Mouse (Mus musculus) small intestine, adult 2 months (tissue): Measurements from ENCODE around the gene Irak1bp1.

Experiments
- CTCF ChIP-seq: fragments of 200-500 bp; IDR thresholded peaks from 2 replicates; pipeline ENCODE4 v1.5.1; 2012; ENCODE audit warnings: low read depth, mild to moderate bottlenecking, control low read depth, inconsistent platforms, low read length, moderate library complexity, mixed read lengths; ENCODE audit not compliant: insufficient replicate concordance, insufficient read length; ENCODE audit errors: extremely low read depth
- POLR2A ChIP-seq: fragments of 200-500 bp; IDR thresholded peaks from 2 replicates; pipeline ENCODE4 v1.6.1; 2012; ENCODE audit warnings: low read depth, mild to moderate bottlenecking, control low read depth, inconsistent platforms, low read length, moderate library complexity

DNA sequence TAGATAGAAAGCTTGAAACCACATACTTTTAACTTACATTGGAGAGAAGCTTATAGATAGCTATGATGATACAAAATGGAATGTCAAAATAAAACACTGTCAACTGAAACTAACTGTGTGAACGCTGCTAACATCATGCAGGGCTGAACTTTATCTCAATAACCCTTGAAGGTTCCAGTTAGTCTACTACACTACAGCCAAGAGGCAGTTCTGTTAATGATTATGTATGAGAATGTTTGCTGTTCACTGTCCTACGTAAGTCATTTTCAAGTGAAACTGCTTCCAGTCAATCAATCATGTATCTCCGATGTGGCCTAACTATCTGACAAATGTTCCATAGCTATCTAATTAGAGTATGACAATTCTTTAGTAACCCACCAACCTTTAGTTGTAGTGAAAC, 38.4 kb downstream of the Irak1bp1 start:
- TF ChIP-seq POLR2A (no peak), CTCF (no peak)
